Mouse (Mus musculus): ENCODE results near the gene Snrnp70.
A peak's percentile ranks its signal among the peaks of the same experiment; 100 is the strongest.
"Not testable (repeated sequence)": the region's sequence is repeated elsewhere in the genome, so short reads cannot be mapped to it uniquely, and the experiment has no call there.

Gene Snrnp70

GRCm38 (mm10) chr7:45409497-45410163, 14.1 kb upstream of the Snrnp70 start:
- no peak for DNase-seq (ENCODE audit: low spot score in 2 of 2)

GRCm38 (mm10) chr7:45408949-45409348, 13.4 kb upstream of the Snrnp70 start:
- no peak for DNase-seq (ENCODE audit: low spot score in 2 of 2)

GRCm38 (mm10) chr7:45408351-45408750, 12.8 kb upstream of the Snrnp70 start:
- DNase-seq (ENCODE audit: low spot score in 2 of 2) = no peak

- DNase-seq (ENCODE audit: low spot score in 2 of 2) = no peak
These were observed 12.3 kb upstream of the Snrnp70 start for GRCm38 (mm10) chr7:45407836-45408235.

- DNase-seq (ENCODE audit: low spot score in 2 of 2) = no peak
These were observed 10.9 kb upstream of the Snrnp70 start for GRCm38 (mm10) chr7:45406157-45407156.

- peak; percentile 74 to 86 for DNase-seq (ENCODE audit: low spot score in 2 of 2)
These were observed 9.8 kb upstream of the Snrnp70 start, which contains the start of gene Kcna7 for GRCm38 (mm10) chr7:45405091-45406075. TSS of gene Kcna7 (plus strand) at chr7:45405653.

- peak; percentile 42 to 84 for DNase-seq (ENCODE audit: low spot score in 2 of 2)
These were observed 8.2 kb upstream of the Snrnp70 start for GRCm38 (mm10) chr7:45403532-45404261.

- DNase-seq (ENCODE audit: low spot score in 2 of 2) = no peak
These were observed 6.1 kb upstream of the Snrnp70 start for GRCm38 (mm10) chr7:45401521-45402085.

GRCm38 (mm10) chr7:45396787-45397186, 1.2 kb upstream of the Snrnp70 start:
- DNase-seq (ENCODE audit: low spot score in 2 of 2) = no peak

GRCm38 (mm10) chr7:45396337-45396775, 814 bp upstream of the Snrnp70 start:
- DNase-seq (ENCODE audit: low spot score in 2 of 2) = not testable (repeated sequence)

GRCm38 (mm10) chr7:45395129-45395541, 407 bp downstream of the Snrnp70 start:
- no peak for DNase-seq (ENCODE audit: low spot score in 2 of 2)

GRCm38 (mm10) chr7:45386077-45386476, 9.5 kb downstream of the Snrnp70 start:
- DNase-seq (ENCODE audit: low spot score in 2 of 2) = no peak

- DNase-seq (ENCODE audit: low spot score in 2 of 2) = no peak
These were observed 19.5 kb downstream of the Snrnp70 start for GRCm38 (mm10) chr7:45376057-45376456.

GRCm38 (mm10) chr7:45374620-45375019, 20.9 kb downstream of the Snrnp70 start:
- DNase-seq (ENCODE audit: low spot score in 2 of 2) = no peak

- no peak for DNase-seq (ENCODE audit: low spot score in 2 of 2)
These were observed 23.2 kb downstream of the Snrnp70 start for GRCm38 (mm10) chr7:45372371-45372770.

- DNase-seq (ENCODE audit: low spot score in 2 of 2) = peak; percentile 75 to 94
These were observed 24.8 kb downstream of the Snrnp70 start, which contains the start of gene Lin7b for GRCm38 (mm10) chr7:45370475-45371311. TSS of gene Lin7b (minus strand) at chr7:45370583.

GRCm38 (mm10) chr7:45369836-45370474, 25.6 kb downstream of the Snrnp70 start:
- DNase-seq (ENCODE audit: low spot score in 2 of 2) = peak in 1 of 2 experiments; percentile 11

- no peak for DNase-seq (ENCODE audit: low spot score in 2 of 2)
These were observed 26.4 kb downstream of the Snrnp70 start for GRCm38 (mm10) chr7:45369022-45369745.

Measured in spleen, postnatal 10 days (tissue).